Mouse (Mus musculus): ENCODE measurements around the gene 4932414N04Rik. TPM values are rescaled to one million over a fixed set of nuclear protein-coding genes. Genes with fewer than 3 reads are reported as not detected.
"Not testable (repeated sequence)": the region's sequence is repeated elsewhere in the genome, so short reads cannot be mapped to it uniquely, and the experiment has no call there.

4932414N04Rik gene
- not detected in 2 replicates for polyA plus RNA-seq (2014; fragmentation: Nextera tagmentation; extraction: Ambion mirVana)

- not testable (repeated sequence) for ATAC-seq (replicated peaks; ENCODE audit: low FRiP score); H3K9ac ChIP-seq (ENCODE audit: low read depth, low read length); H3K4me3 ChIP-seq (ENCODE audit: low read depth, low read length); H3K27ac ChIP-seq (ENCODE audit: low read depth, low read length); H3K36me3 ChIP-seq (ENCODE audit: control insufficient read depth, insufficient read depth, low read length); H3K9me3 ChIP-seq (ENCODE audit: control insufficient read depth, low read length); H3K4me1 ChIP-seq (replicated peaks; ENCODE audit: control insufficient read depth, insufficient read depth, low read length); H3K4me2 ChIP-seq; DNase-seq (ENCODE audit: low spot score); H3K27me3 ChIP-seq (replicated peaks; ENCODE audit: control insufficient read depth, insufficient read depth, low read length)
- WGBS: 81% methylated on average over 1 of the region's 5 CpGs
Measured at GRCm38 (mm10) chr2:68656186-68656585, at the start of gene 4932414N04Rik. Gene 4932414N04Rik, plus strand, starts transcription at chr2:68656486.

DNA sequence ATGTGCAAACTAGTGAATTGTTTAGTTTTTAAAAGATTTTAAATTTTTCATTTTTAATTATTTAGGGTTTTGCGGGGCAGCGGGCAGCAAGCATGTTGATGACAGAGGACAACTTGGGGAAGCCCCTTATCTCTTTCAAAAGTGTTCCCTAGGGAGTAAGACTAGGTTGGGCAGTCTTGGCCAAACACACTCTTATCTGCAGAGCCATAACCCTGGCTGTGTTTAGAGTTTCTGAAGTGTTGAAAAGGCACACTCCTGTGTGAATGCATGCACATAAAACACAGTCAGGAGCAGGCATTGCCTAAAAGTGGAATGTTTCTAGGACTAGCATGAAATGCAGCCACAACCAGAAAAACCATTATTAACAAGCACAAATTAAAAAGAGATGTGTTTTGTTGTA lies 75.9 kb downstream of the 4932414N04Rik start:
- H3K27me3 ChIP-seq (replicated peaks; ENCODE audit: control insufficient read depth, insufficient read depth, low read length): no peaks in the 10 kb centered on the region
- 54% methylated on average over 2 of the region's 2 CpGs for WGBS
- no peak overlapping the region for H3K27ac ChIP-seq (ENCODE audit: low read depth, low read length)
- H3K4me1 ChIP-seq (replicated peaks; ENCODE audit: control insufficient read depth, insufficient read depth, low read length): no peaks in the 10 kb centered on the region
- H3K36me3 ChIP-seq (ENCODE audit: control insufficient read depth, insufficient read depth, low read length): no peaks in the 10 kb centered on the region
- no peak overlapping the region for H3K4me2 ChIP-seq
- H3K4me3 ChIP-seq (ENCODE audit: low read depth, low read length): no peak overlapping the region
- no peaks in the 10 kb centered on the region for H3K9me3 ChIP-seq (ENCODE audit: control insufficient read depth, low read length)
- DNase-seq (ENCODE audit: low spot score) (no peak), ATAC-seq (replicated peaks; ENCODE audit: low FRiP score) (no peak)
- no peak overlapping the region for H3K9ac ChIP-seq (ENCODE audit: low read depth, low read length)

DNA sequence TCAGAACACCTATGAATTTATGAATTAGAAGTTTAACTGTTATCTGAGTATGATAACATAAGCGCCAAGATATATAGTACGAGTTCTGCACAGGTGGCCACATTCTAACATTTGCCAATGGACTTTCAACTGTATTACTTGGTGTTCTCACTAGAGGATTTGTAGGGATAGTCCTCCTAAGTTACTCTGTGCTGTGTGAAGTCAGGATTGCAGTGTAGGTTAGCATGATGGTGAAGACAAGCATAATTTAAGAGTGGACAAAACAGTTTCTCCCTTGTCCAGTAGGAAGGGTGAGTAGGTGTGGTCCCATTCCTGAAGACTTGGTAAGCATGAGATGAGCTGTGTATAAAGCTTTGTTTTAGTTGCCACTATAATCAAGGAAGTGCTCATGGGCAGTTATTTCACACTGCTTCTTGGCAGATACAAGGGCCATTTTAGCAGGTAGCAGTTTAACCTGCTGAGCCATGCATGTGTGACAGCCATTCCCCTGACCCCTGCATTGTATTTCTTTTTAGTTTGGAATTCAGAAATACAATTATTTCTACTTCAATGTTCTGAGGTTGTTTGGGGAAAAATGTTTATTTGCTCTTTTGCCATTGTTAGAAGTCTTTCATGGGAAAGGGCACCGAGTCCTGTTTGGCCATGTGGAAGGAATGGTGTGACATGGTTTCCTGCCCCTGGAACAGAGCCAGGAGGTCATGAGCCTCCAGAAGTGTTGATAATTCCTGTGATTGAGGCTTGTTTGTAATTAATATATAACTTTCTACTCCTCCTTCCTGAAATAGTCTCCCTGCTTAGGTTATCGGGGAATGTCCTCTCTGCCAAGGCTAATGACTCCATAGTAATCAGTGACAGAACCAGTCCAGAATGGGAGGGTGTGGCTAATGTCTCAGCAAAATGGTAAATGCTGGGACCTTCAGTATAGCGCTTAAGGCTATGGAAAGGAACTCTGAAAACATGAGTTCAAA lies 83.8 kb downstream of the 4932414N04Rik start:
- ATAC-seq (replicated peaks; ENCODE audit: low FRiP score): no peak
- no peak for DNase-seq (ENCODE audit: low spot score)
- 85% methylated on average over 5 of the region's 5 CpGs for WGBS
- H3K27me3 ChIP-seq (replicated peaks; ENCODE audit: control insufficient read depth, insufficient read depth, low read length): no peaks in the 10 kb centered on the region
- no peaks in the 10 kb centered on the region for H3K4me1 ChIP-seq (replicated peaks; ENCODE audit: control insufficient read depth, insufficient read depth, low read length)
- no peak overlapping the region for H3K9ac ChIP-seq (ENCODE audit: low read depth, low read length)
- no peak overlapping the region for H3K4me2 ChIP-seq
- no peak overlapping the region for H3K4me3 ChIP-seq (ENCODE audit: low read depth, low read length)
- no peaks in the 10 kb centered on the region for H3K9me3 ChIP-seq (ENCODE audit: control insufficient read depth, low read length)
- H3K36me3 ChIP-seq (ENCODE audit: control insufficient read depth, insufficient read depth, low read length): no peaks in the 10 kb centered on the region
- no peak overlapping the region for H3K27ac ChIP-seq (ENCODE audit: low read depth, low read length)

- DNase-seq (ENCODE audit: low spot score): no peak
- no peak overlapping the region for H3K4me2 ChIP-seq
- ATAC-seq (replicated peaks; ENCODE audit: low FRiP score): no peak
- H3K27me3 ChIP-seq (replicated peaks; ENCODE audit: control insufficient read depth, insufficient read depth, low read length): no peaks in the 10 kb centered on the region
- no peaks in the 10 kb centered on the region for H3K9me3 ChIP-seq (ENCODE audit: control insufficient read depth, low read length)
- no peaks in the 10 kb centered on the region for H3K4me1 ChIP-seq (replicated peaks; ENCODE audit: control insufficient read depth, insufficient read depth, low read length)
- no peak overlapping the region for H3K27ac ChIP-seq (ENCODE audit: low read depth, low read length)
- 77% methylated on average over 4 of the region's 4 CpGs for WGBS
- H3K36me3 ChIP-seq (ENCODE audit: control insufficient read depth, insufficient read depth, low read length): no peaks in the 10 kb centered on the region
- no peak overlapping the region for H3K4me3 ChIP-seq (ENCODE audit: low read depth, low read length)
- H3K9ac ChIP-seq (ENCODE audit: low read depth, low read length): no peak overlapping the region
Measured at GRCm38 (mm10) chr2:68744599-68744998, 88.3 kb downstream of the 4932414N04Rik start.

GRCm38 (mm10) chr2:68756179-68756578 lies 99.9 kb downstream of the 4932414N04Rik start:
- H3K9me3 ChIP-seq (ENCODE audit: control insufficient read depth, low read length): no peaks in the 10 kb centered on the region
- H3K27ac ChIP-seq (ENCODE audit: low read depth, low read length): no peak overlapping the region
- no peaks in the 10 kb centered on the region for H3K4me1 ChIP-seq (replicated peaks; ENCODE audit: control insufficient read depth, insufficient read depth, low read length)
- no peak overlapping the region for H3K9ac ChIP-seq (ENCODE audit: low read depth, low read length)
- ATAC-seq (replicated peaks; ENCODE audit: low FRiP score): no peak
- no peak overlapping the region for H3K4me2 ChIP-seq
- no peak for DNase-seq (ENCODE audit: low spot score)
- H3K27me3 ChIP-seq (replicated peaks; ENCODE audit: control insufficient read depth, insufficient read depth, low read length): 0 out of 2 replicates have a peak, but pooled peaks cover 3% of the 10 kb centered on the region
- H3K4me3 ChIP-seq (ENCODE audit: low read depth, low read length): no peak overlapping the region
- WGBS: 74% methylated on average over 4 of the region's 4 CpGs
- H3K36me3 ChIP-seq (ENCODE audit: control insufficient read depth, insufficient read depth, low read length): no peaks in the 10 kb centered on the region

DNA sequence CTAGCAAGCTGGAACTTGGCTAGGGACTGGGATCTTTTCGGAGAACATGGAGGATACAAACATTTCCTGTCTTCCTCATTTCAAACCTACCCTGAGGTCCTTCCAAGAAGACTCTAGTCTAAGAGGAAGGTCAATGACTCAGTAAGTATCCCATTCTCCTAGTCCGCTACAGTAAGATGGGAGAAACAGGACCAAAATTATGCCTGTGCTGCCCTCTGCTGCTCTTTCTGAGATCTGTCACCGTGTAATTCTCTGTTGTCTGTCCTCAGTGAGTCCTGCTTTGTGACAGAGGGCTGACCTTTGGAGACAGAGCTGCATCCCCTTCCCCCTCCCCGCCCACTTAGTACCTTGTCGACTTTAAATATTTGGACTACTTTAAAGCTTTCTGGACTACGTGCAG lies 100.5 kb downstream of the 4932414N04Rik start:
- Histone ChIP-seq H3K9ac (ENCODE audit: low read depth, low read length) (no peak overlapping the region), H3K4me3 (ENCODE audit: low read depth, low read length) (no peak overlapping the region), H3K36me3 (ENCODE audit: control insufficient read depth, insufficient read depth, low read length) (no peaks in the 10 kb centered on the region), H3K9me3 (ENCODE audit: control insufficient read depth, low read length) (no peaks in the 10 kb centered on the region), H3K4me1 (replicated peaks; ENCODE audit: control insufficient read depth, insufficient read depth, low read length) (no peaks in the 10 kb centered on the region), H3K4me2 (no peak overlapping the region), H3K27me3 (replicated peaks; ENCODE audit: control insufficient read depth, insufficient read depth, low read length) (0 out of 2 replicates have a peak, but pooled peaks cover 3% of the 10 kb centered on the region), H3K27ac (ENCODE audit: low read depth, low read length) (no peak overlapping the region)
- ATAC-seq (replicated peaks; ENCODE audit: low FRiP score): peak; percentile 47
- WGBS: 27% methylated on average over 6 of the region's 6 CpGs
- DNase-seq (ENCODE audit: low spot score): no peak

DNA sequence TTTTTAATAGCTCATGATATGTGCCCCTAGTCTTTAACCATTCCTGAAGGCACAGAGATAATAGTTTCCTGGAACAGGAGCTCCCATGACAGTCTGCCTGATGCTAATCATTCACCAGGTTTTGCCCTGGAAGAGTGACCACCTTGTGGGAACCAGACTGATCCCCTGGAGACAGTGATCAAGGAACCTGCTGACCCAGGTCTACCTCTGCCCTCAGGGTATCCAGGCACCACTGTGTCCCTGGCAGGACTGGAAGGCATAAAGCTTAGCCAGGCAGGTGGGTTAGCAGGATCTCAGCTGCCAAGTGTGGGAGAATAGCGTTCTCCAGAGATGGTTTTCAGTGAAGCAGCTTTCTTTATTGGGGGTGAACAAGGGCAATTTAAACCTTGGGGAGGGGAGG lies 109.1 kb downstream of the 4932414N04Rik start:
- Histone ChIP-seq H3K4me1 (replicated peaks; ENCODE audit: control insufficient read depth, insufficient read depth, low read length) (no peaks in the 10 kb centered on the region), H3K9me3 (ENCODE audit: control insufficient read depth, low read length) (no peaks in the 10 kb centered on the region), H3K27me3 (replicated peaks; ENCODE audit: control insufficient read depth, insufficient read depth, low read length) (no peaks in the 10 kb centered on the region), H3K36me3 (ENCODE audit: control insufficient read depth, insufficient read depth, low read length) (no peaks in the 10 kb centered on the region), H3K4me2 (no peak overlapping the region), H3K9ac (ENCODE audit: low read depth, low read length) (no peak overlapping the region), H3K27ac (ENCODE audit: low read depth, low read length) (no peak overlapping the region), H3K4me3 (ENCODE audit: low read depth, low read length) (no peak overlapping the region)
- ATAC-seq (replicated peaks; ENCODE audit: low FRiP score): no peak
- DNase-seq (ENCODE audit: low spot score): no peak
- WGBS: 54% methylated on average over 1 of the region's 1 CpGs

- H3K27me3 ChIP-seq (replicated peaks; ENCODE audit: control insufficient read depth, insufficient read depth, low read length): no peaks in the 10 kb centered on the region
- H3K9ac ChIP-seq (ENCODE audit: low read depth, low read length): no peak overlapping the region
- 73% methylated on average over 6 of the region's 6 CpGs for WGBS
- no peak overlapping the region for H3K27ac ChIP-seq (ENCODE audit: low read depth, low read length)
- no peaks in the 10 kb centered on the region for H3K4me1 ChIP-seq (replicated peaks; ENCODE audit: control insufficient read depth, insufficient read depth, low read length)
- no peak overlapping the region for H3K4me3 ChIP-seq (ENCODE audit: low read depth, low read length)
- H3K36me3 ChIP-seq (ENCODE audit: control insufficient read depth, insufficient read depth, low read length): no peaks in the 10 kb centered on the region
- no peak for ATAC-seq (replicated peaks; ENCODE audit: low FRiP score)
- no peaks in the 10 kb centered on the region for H3K9me3 ChIP-seq (ENCODE audit: control insufficient read depth, low read length)
- no peak overlapping the region for H3K4me2 ChIP-seq
- DNase-seq (ENCODE audit: low spot score): no peak
Measured at GRCm38 (mm10) chr2:68767186-68767890, 111.1 kb downstream of the 4932414N04Rik start.
